10 mouse cellular contexts compared by ENCODE assay signal in the genomic region with DNA sequence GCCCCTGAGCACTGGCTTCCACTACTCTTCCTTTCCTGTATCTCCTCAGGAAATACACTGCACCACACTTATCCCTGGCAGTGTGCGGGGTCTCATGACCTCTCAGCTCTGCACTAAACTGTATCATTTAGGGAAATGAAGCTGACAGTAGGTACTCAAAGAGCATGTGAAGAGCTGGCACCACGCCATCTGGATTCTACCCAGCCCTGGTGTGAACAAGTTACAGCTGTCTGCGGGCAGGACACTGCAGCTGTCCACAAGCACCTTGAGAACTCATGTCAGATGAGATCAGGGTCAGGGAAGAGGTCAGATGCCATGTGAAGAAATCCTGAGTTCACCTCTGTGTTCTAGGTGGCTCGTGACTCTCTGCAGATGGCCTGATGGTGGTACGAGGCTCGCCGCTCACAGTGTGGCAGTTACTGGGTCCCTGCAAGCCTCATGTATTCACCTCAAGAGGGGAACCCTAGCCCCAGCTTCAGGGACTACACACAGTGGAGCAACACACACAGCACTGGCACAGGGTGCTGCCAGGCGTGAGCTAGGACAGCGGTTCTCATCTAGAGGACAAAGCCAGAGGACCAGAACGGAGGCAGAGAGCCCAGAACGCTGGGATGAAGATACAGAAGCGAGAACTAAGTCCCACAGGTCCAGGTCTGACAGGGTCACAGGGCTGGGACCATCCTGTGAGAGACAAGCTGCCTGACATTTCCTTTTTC. TPM values are rescaled to one million over a fixed set of nuclear protein-coding genes. Genes with fewer than 3 reads are reported as not detected.
DNase-seq lines count a peak whose midpoint lies in the region; ATAC-seq and TF ChIP-seq lines count a peak whose summit lies in the region.
"Had no signal": no experiment of that assay in that cellular context is flagged by ENCODE, and none has a peak within 500 bp of the region (broad histone marks: within the 10 kb centered on the region; RNA-seq: fewer than 3 reads in every experiment).

No protein-coding gene starts in this region.

- WGBS in heart, embryonic 10.5 days, result 78% methylated on average over 12 of the region's 12 CpGs
- whole genome bisulfite sequencing in heart, embryonic 13.5 days, result 53% methylated on average over 12 of the region's 12 CpGs
- 81% methylated on average over 12 of the region's 12 CpGs for WGBS in limb, embryonic 14.5 days

- no peak for DNase-seq in heart, embryonic 10.5 days (ENCODE audit: low spot score)
- no peak for DNase-seq in heart, adult 9 months (ENCODE audit: low spot score in 2 of 2)
- DNase-seq in NIH3T3 (ENCODE audit: low read depth), result peak; percentile 47
- peak; percentile 26 for DNase-seq in limb, embryonic 14.5 days (ENCODE audit: low spot score)
- no peak for DNase-seq in c-Kit-positive CD71-positive TER-119-positive erythroid progenitor cells, embryonic 14.5 days (ENCODE audit: low spot score)
- DNase-seq: cerebellum, adult 2 months; thymus, postnatal 36 days had no signal

- H3K9ac ChIP-seq in heart, embryonic 13.5 days, result no peak overlapping the region
- H3K9ac ChIP-seq in limb, embryonic 14.5 days (ENCODE audit: low read depth, low read length, severe bottlenecking), result no peak overlapping the region

- no peak for TF ChIP-seq POLR2A in limb, embryonic 14.5 days (IDR thresholded peaks at IDR 0.05; ENCODE audit: borderline replicate concordance, extremely low read depth, insufficient read depth, insufficient read length)

- peaks cover 56% of the 10 kb centered on the region for H3K4me1 ChIP-seq in heart, embryonic 10.5 days
- H3K4me1 ChIP-seq in heart, embryonic 13.5 days, result peaks cover 79% of the 10 kb centered on the region
- H3K4me1 ChIP-seq in limb, embryonic 14.5 days (ENCODE audit: control insufficient read depth, insufficient read depth, low read length), result no peaks in the 10 kb centered on the region

- H3K9me3 ChIP-seq in heart, embryonic 10.5 days, result no peaks in the 10 kb centered on the region
- H3K9me3 ChIP-seq in heart, embryonic 13.5 days, result no peaks in the 10 kb centered on the region
- no peaks in the 10 kb centered on the region for H3K9me3 ChIP-seq in limb, embryonic 14.5 days (ENCODE audit: control insufficient read depth, low read length)

- H3K4me3 ChIP-seq in heart, embryonic 10.5 days, result no peak overlapping the region
- H3K4me3 ChIP-seq in heart, embryonic 13.5 days, result no peak overlapping the region
- H3K4me3 ChIP-seq in limb, embryonic 14.5 days (replicated peaks; ENCODE audit: low read length), result no peak overlapping the region

- peak overlapping the region; percentile 38; the same call in 1 of the 2 replicates for H3K27ac ChIP-seq in heart, embryonic 10.5 days
- peak overlapping the region; percentile 88 for H3K27ac ChIP-seq in heart, embryonic 13.5 days (replicated peaks)
- H3K27ac ChIP-seq in limb, embryonic 14.5 days (replicated peaks; ENCODE audit: low read depth, low read length), result no peak overlapping the region

- no peaks in the 10 kb centered on the region for H3K27me3 ChIP-seq in heart, embryonic 10.5 days (ENCODE audit: insufficient read depth, poor library complexity, severe bottlenecking)
- no peaks in the 10 kb centered on the region for H3K27me3 ChIP-seq in heart, embryonic 13.5 days (replicated peaks)
- H3K27me3 ChIP-seq in limb, embryonic 14.5 days (ENCODE audit: control insufficient read depth, insufficient read depth, low read length), result no peaks in the 10 kb centered on the region

- no peak overlapping the region for H3K4me2 ChIP-seq in heart, embryonic 13.5 days
- H3K4me2 ChIP-seq in limb, embryonic 14.5 days (replicated peaks; ENCODE audit: low read depth, low read length, severe bottlenecking), result no peak overlapping the region

- peaks cover 23% of the 10 kb centered on the region for H3K36me3 ChIP-seq in heart, embryonic 10.5 days
- peaks cover 18% of the 10 kb centered on the region for H3K36me3 ChIP-seq in heart, embryonic 13.5 days
- peaks cover 26% of the 10 kb centered on the region for H3K36me3 ChIP-seq in limb, embryonic 14.5 days (ENCODE audit: control insufficient read depth, insufficient read depth, low read length)

- no peak; the same call in 1 of the 2 replicates for ATAC-seq in heart, embryonic 13.5 days (ENCODE audit: extremely low read depth, insufficient number of reproducible peaks, low FRiP score, low TSS enrichment)
- ATAC-seq in limb, embryonic 14.5 days (ENCODE audit: low FRiP score, low read depth), result no peak
- no peak for ATAC-seq in megakaryocyte, adult 5-6 weeks (ENCODE audit: poor library complexity, severe bottlenecking)
- ATAC-seq in CD4-positive, CD25-positive, alpha-beta regulatory T cell, adult 4 months, result no peak

RNA-seq across cellular contexts. Expression of a gene that starts 30.8 kb away (rescaled TPM):
- 167 and 170 TPM in 2 replicates for polyA plus RNA-seq in heart, embryonic 10.5 days (2016; fragmentation: Nextera tagmentation; extraction: Ambion mirVana)
- polyA plus RNA-seq in heart, embryonic 13.5 days (2015; fragmentation: Nextera tagmentation; extraction: Ambion mirVana), result 187 and 188 TPM in 2 replicates
- polyA plus RNA-seq in limb, embryonic 14.5 days (2012; rRNA removed), result 49.6 and 59.5 TPM in 2 replicates
- polyA plus RNA-seq in limb, embryonic 14.5 days (2014; fragmentation: Nextera tagmentation; extraction: Ambion mirVana), result 226 and 238 TPM in 2 replicates
- total RNA-seq in megakaryocyte, adult 5-6 weeks (2015), result 124 and 139 TPM in 2 replicates
- total RNA-seq in megakaryocyte, adult 5-6 weeks (2017), result 141 and 163 TPM in 2 replicates
- 100 to 1,000 TPM; 505 to 519 TPM for polyA plus RNA-seq in CD4-positive, CD25-positive, alpha-beta regulatory T cell, adult 4 months (2017; shearing (Covaris generic))

RNA-seq across cellular contexts. Expression of a gene that starts 31.7 kb away (rescaled TPM):
- polyA plus RNA-seq in heart, embryonic 10.5 days (2016; fragmentation: Nextera tagmentation; extraction: Ambion mirVana), result 7.8 and 10.9 TPM in 2 replicates
- 7.8 and 8.7 TPM in 2 replicates for polyA plus RNA-seq in heart, embryonic 13.5 days (2015; fragmentation: Nextera tagmentation; extraction: Ambion mirVana)
- polyA plus RNA-seq in limb, embryonic 14.5 days (2012; rRNA removed), result 37.9 and 47.7 TPM in 2 replicates
- polyA plus RNA-seq in limb, embryonic 14.5 days (2014; fragmentation: Nextera tagmentation; extraction: Ambion mirVana), result 22.4 and 24.1 TPM in 2 replicates
- 0.36 and 0.56 TPM in 2 replicates for total RNA-seq in megakaryocyte, adult 5-6 weeks (2015)
- 0.04 and 0.99 TPM in 2 replicates for total RNA-seq in megakaryocyte, adult 5-6 weeks (2017)
- under 1 TPM; 0.17 to 0.46 TPM for polyA plus RNA-seq in CD4-positive, CD25-positive, alpha-beta regulatory T cell, adult 4 months (2017; shearing (Covaris generic))

RNA-seq across cellular contexts. Expression of a gene that starts 42.4 kb away (rescaled TPM):
- polyA plus RNA-seq in heart, embryonic 10.5 days (2016; fragmentation: Nextera tagmentation; extraction: Ambion mirVana), result 10.9 and 17.0 TPM in 2 replicates
- polyA plus RNA-seq in heart, embryonic 13.5 days (2015; fragmentation: Nextera tagmentation; extraction: Ambion mirVana), result 7.8 and 9.8 TPM in 2 replicates
- 21.5 and 28.5 TPM in 2 replicates for polyA plus RNA-seq in limb, embryonic 14.5 days (2012; rRNA removed)
- polyA plus RNA-seq in limb, embryonic 14.5 days (2014; fragmentation: Nextera tagmentation; extraction: Ambion mirVana), result 19.1 and 21.0 TPM in 2 replicates
- 4.2 and 5.3 TPM in 2 replicates for total RNA-seq in megakaryocyte, adult 5-6 weeks (2015)
- total RNA-seq in megakaryocyte, adult 5-6 weeks (2017), result 5.2 and 10.8 TPM in 2 replicates
- 1 to 10 TPM; 2.6 to 2.8 TPM for polyA plus RNA-seq in CD4-positive, CD25-positive, alpha-beta regulatory T cell, adult 4 months (2017; shearing (Covaris generic))

Comparison
In these comparisons a context has a peak if more than half of its experiments do, and no peak if none do; other contexts are left out.
1. DNase-seq: peak in NIH3T3 (single experiment) and limb, embryonic 14.5 days (single experiment); none in heart, embryonic 10.5 days (single experiment), heart, adult 9 months (0 of 2) and c-Kit-positive CD71-positive TER-119-positive erythroid progenitor cells, embryonic 14.5 days (single experiment).